Mouse (Mus musculus) liver, adult 2 months (tissue): ENCODE results near the gene Dcst2.

ENCODE experiments used
- CTCF ChIP-seq: fragments of 200-500 bp; IDR thresholded peaks from 2 replicates; pipeline ENCODE4 v1.5.1; 2011; ENCODE audit warnings: low read depth, low read length, control low read depth
- POLR2A ChIP-seq: fragments of 200-500 bp; IDR thresholded peaks from 2 replicates; pipeline ENCODE4 v1.6.1; 2011; ENCODE audit warnings: low read length, control low read depth; ENCODE audit not compliant: insufficient read depth; ENCODE audit errors: extremely low read depth

DNA sequence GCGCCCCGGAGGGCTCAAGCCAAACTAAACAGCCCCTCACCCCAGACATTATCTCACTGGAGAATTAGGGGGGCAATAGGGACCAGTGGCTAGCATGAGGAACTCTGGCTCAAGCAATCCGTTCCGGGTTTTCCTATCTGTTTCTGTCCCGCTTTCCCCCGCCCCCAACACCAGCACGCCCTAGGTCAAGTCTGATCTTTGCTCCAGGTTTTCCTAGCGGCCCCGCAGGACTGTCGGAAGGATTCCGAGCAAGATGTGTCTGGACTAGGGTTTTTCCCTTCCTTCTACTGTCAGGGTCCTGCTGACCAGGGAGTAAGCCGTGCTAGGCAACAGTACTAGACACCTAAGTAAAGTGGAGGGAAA is 33.1 kb downstream of the Dcst2 start:
- peak; percentile 61; the same call in 1 of the 2 replicates for TF ChIP-seq POLR2A
- no peak for TF ChIP-seq CTCF
